Mouse (Mus musculus) heart, embryonic 10.5 days (tissue): Measurements from ENCODE around the gene Traf1. TPM values are rescaled to one million over a fixed set of nuclear protein-coding genes. Genes with fewer than 3 reads are reported as not detected.

ENCODE experiments used
- DNase-seq: peaks from one replicate; pipeline ENCODE4 v3.0.0-alpha.2; 2017; ENCODE audit warnings: low spot score
- H3K27ac ChIP-seq: fragments of 300-500 bp; sonication (generic); 2 replicates; pipeline ENCODE4 v1.5.1; 2016; ENCODE audit warnings: mild to moderate bottlenecking
- H3K27me3 ChIP-seq: fragments of 300-500 bp; sonication (generic); 2 replicates; pipeline ENCODE4 v1.6.1; 2016; ENCODE audit warnings: mild to moderate bottlenecking; ENCODE audit not compliant: poor library complexity, insufficient read depth, severe bottlenecking
- H3K36me3 ChIP-seq: fragments of 300-500 bp; sonication (generic); 2 replicates; pipeline ENCODE4 v1.6.1; 2016; ENCODE audit warnings: mild to moderate bottlenecking, moderate library complexity
- H3K4me1 ChIP-seq: fragments of 300-500 bp; sonication (generic); 2 replicates; pipeline ENCODE4 v1.6.1; 2016; ENCODE audit warnings: mild to moderate bottlenecking
- H3K4me3 ChIP-seq: fragments of 300-500 bp; sonication (generic); 2 replicates; pipeline ENCODE4 v1.5.1; 2016; ENCODE audit warnings: mild to moderate bottlenecking, moderate library complexity
- H3K9me3 ChIP-seq: fragments of 300-500 bp; sonication (generic); 2 replicates; pipeline ENCODE4 v1.6.1; 2016; ENCODE audit warnings: mild to moderate bottlenecking, moderate library complexity
- WGBS: fragments of 180-500 bp; shearing (Covaris S2); methylation state at CpG from one replicate; pipeline ENCODE4 v1.1.7; 2016; 5-methylcytosine and 5-hydroxymethylcytosine counted together
- polyA plus RNA-seq: library from polyadenylated mRNA; unstranded; fragments of >200 nt; fragmentation: Nextera tagmentation; extraction: Ambion mirVana; gene quantifications from 2 replicates; pipeline ENCODE4 v1.2.1, GENCODE M21; 2016

Traf1 gene
- polyA plus RNA-seq, 1 experiment from 2014 or later = 0.78 TPM

DNA sequence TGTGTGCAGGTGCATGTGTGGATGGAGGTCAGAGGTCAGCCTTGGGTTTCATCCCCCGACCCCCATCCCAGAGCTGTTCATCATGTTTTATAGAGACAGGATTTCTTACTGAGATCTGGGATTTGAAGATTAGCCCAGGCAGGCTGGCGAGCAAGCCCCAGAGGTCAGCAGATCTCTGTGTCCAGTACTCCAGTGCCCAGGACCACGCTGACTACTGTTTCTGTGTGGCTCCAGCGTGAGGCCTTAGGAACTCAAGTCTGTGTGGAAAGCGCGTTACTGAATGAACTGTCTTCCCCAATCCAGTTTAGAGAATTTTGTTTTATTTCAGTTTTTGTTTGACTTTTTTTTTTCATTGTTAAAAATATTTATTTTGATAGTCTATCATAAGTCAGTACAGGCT is 2.7 kb upstream of the Traf1 start:
- Histone ChIP-seq H3K27me3 (peaks cover 8% of the 10 kb centered on the region), H3K9me3 (no peaks in the 10 kb centered on the region), H3K36me3 (no peaks in the 10 kb centered on the region), H3K27ac (no peak overlapping the region), H3K4me1 (peaks cover 24% of the 10 kb centered on the region), H3K4me3 (no peak overlapping the region)
- DNase-seq = no peak
- 87% methylated on average over 6 of the region's 6 CpGs for WGBS

DNA sequence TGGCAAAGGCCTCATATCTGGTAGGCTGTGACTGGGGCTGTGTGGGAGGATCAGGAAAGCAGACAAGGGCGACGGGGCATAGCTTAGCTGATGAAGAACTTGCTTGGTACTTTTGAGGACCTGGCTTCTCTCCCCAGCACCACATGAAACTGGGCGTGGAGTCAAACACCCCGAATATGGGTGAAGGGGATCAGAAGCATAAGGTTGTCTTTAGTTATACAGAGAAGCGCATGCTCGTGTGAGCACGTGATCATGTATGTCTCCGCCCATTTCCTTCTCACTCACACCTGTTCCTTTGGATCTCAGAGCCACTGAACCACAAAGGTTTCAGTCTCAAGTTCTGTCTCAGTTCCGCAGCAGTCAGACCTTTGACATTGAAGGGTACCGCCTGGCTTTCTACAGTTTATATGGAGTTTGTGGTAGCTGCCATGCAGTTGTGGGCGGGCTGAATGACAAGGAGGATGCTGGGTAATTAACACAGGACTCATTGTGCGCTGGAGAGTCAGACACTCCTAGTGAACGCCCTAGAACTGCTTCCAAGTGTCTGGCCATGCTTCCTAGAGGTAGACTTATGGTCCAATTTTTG is 1.9 kb upstream of the Traf1 start:
- Histone ChIP-seq H3K27me3 (peaks cover 8% of the 10 kb centered on the region), H3K4me3 (no peak overlapping the region), H3K36me3 (no peaks in the 10 kb centered on the region), H3K27ac (no peak overlapping the region), H3K4me1 (peaks cover 24% of the 10 kb centered on the region), H3K9me3 (no peaks in the 10 kb centered on the region)
- WGBS = 81% methylated on average over 13 of the region's 13 CpGs
- DNase-seq = no peak

DNA sequence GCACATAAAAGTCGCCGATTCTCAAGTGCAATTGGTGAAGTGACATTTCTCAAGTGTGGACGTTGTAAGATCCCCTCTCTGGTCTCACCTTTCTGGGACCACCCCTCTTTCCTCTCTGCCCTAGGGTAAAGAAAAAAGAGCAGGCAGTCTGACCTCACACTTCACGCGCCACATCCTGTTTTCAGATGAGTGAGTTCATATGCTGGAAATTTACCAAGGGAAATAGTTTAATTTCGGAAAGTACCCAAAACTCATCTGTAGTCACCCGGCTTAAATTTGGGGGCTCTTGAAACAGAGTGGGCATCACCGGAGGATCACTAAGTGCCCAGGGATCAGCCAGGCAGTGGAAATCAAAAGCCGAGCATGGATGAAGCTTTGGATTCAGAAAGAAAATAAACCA is 1.3 kb upstream of the Traf1 start:
- DNase-seq = no peak
- Histone ChIP-seq H3K9me3 (no peaks in the 10 kb centered on the region), H3K27ac (no peak overlapping the region), H3K36me3 (no peaks in the 10 kb centered on the region), H3K4me3 (no peak overlapping the region), H3K4me1 (peaks cover 24% of the 10 kb centered on the region), H3K27me3 (peaks cover 8% of the 10 kb centered on the region)
- 81% methylated on average over 9 of the region's 9 CpGs for WGBS

DNA sequence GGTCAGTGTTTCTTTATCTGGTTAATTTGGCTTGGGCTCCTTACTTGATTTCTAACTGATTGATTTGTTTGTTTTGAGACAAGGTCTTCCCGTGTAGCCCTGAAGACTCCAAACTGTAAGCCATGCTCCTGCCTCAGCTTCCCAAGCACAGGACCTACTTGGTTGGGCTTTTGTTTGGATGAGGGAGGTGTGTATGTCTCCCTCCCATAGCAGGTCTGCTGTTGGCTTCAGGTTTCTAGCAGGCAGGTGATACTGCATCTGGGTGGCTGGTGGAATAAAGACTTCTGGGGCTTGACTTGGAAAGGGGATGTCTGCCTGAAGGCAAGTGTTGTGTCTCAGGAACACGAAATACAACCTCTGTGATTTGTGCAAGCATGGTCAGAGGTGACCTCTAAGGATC is 639 bp upstream of the Traf1 start:
- WGBS = 76% methylated on average over 2 of the region's 2 CpGs
- no peak for DNase-seq
- peaks cover 8% of the 10 kb centered on the region for H3K27me3 ChIP-seq
- H3K9me3 ChIP-seq = no peaks in the 10 kb centered on the region
- H3K27ac ChIP-seq = no peak overlapping the region
- H3K4me3 ChIP-seq = no peak overlapping the region
- H3K4me1 ChIP-seq = peaks cover 24% of the 10 kb centered on the region
- no peaks in the 10 kb centered on the region for H3K36me3 ChIP-seq

DNA sequence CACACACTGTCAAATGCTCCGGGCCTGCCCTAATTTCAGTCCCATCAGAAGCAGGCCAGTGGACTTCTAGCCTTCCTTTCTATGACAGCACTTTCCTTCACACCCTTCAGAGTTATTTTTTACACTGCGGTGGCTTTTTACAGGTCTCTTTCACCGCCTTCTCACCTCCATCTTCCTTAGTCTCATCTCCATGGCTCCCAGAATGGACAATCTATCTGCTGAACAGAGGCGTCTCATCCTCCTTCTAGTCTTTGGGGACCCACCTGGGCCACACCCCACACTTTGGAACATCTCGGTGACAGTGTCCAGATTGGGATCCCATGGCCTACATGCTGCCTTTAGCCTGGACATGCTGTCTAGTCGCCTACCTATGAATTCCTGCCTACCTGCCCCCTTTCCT is 606 bp downstream of the Traf1 start:
- peak overlapping the region; percentile 74; the same call in 1 of the 2 replicates for H3K27ac ChIP-seq
- peaks cover 8% of the 10 kb centered on the region for H3K27me3 ChIP-seq
- no peaks in the 10 kb centered on the region for H3K36me3 ChIP-seq
- no peak for DNase-seq
- WGBS = 62% methylated on average over 6 of the region's 6 CpGs
- H3K9me3 ChIP-seq = no peaks in the 10 kb centered on the region
- peaks cover 23% of the 10 kb centered on the region for H3K4me1 ChIP-seq
- peak overlapping the region; percentile 56 for H3K4me3 ChIP-seq

DNA sequence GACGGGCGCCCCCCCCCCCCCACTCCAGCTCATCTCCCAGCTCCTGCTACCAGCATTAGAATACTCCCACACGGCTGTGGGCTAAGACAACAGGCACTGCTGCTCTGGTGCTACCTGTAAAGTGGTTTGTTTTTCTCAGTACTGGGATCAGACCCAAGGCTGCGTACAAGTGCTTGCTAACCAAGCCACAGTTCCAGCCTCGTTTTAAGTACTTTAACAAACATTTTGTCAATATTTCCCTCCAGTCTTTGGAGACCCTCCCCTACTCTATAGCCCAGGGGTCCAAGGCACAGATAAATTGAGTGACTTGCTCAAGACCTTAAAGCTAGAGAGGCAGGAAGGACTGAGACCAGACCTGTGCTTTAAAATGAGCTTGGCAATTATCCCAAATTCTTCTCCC is 1.1 kb downstream of the Traf1 start:
- H3K4me3 ChIP-seq = no peak overlapping the region
- DNase-seq = no peak
- WGBS = 80% methylated on average over 5 of the region's 5 CpGs

DNA sequence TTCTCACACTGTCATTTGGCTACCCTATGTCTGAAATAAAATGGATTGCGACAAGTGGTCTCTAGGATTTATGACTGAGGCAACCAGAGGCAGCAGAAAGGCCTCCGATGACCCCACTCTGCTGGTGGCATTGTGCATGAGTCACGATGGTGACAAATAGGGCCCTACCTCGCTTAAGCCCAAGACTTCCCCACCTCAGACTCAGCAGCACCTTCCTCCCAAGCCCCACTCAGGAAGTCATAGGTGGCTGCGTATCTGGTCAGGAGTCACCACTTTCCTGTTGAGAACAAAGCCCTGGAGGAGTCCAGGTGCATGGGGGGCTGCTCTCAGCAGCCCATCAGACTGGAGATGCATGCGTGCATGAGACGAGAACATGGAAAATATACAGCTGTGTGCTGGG is 3.0 kb downstream of the Traf1 start:
- H3K4me3 ChIP-seq = no peak overlapping the region
- no peaks in the 10 kb centered on the region for H3K36me3 ChIP-seq
- peaks cover 8% of the 10 kb centered on the region for H3K27me3 ChIP-seq
- no peak for DNase-seq
- no peaks in the 10 kb centered on the region for H3K9me3 ChIP-seq
- H3K27ac ChIP-seq = no peak overlapping the region
- peaks cover 13% of the 10 kb centered on the region for H3K4me1 ChIP-seq
- WGBS = 88% methylated on average over 7 of the region's 7 CpGs

More for the DNA sequence above, 1.1 kb downstream of the Traf1 start:
- Histone ChIP-seq H3K36me3 (no peaks in the 10 kb centered on the region), H3K27ac (no peak overlapping the region), H3K4me1 (peaks cover 18% of the 10 kb centered on the region), H3K9me3 (no peaks in the 10 kb centered on the region), H3K27me3 (peaks cover 8% of the 10 kb centered on the region)

DNA sequence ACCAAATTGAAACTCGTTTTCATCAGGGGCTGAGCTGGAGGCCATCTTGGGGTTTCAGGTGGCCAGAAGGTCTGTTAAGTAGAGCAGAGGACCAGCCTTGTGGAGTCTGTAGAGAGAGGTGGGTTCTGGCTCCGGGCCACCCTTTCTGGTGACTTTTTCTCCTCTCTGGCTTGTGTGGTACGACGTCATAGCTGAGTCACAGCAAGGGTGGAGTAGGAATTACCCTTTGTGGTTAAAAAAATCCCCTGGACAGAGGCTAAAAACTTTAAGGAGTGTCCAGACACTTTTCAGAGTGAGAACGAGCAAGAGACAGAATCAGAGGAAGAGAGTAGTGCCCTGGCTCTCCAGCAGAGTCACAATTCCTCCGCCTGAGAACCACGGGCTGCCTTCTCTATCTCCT is 3.5 kb downstream of the Traf1 start:
- no peak overlapping the region for H3K27ac ChIP-seq
- peaks cover 8% of the 10 kb centered on the region for H3K27me3 ChIP-seq
- H3K36me3 ChIP-seq = no peaks in the 10 kb centered on the region
- DNase-seq = no peak
- peaks cover 10% of the 10 kb centered on the region for H3K4me1 ChIP-seq
- 73% methylated on average over 7 of the region's 7 CpGs for WGBS
- H3K9me3 ChIP-seq = no peaks in the 10 kb centered on the region
- H3K4me3 ChIP-seq = no peak overlapping the region

DNA sequence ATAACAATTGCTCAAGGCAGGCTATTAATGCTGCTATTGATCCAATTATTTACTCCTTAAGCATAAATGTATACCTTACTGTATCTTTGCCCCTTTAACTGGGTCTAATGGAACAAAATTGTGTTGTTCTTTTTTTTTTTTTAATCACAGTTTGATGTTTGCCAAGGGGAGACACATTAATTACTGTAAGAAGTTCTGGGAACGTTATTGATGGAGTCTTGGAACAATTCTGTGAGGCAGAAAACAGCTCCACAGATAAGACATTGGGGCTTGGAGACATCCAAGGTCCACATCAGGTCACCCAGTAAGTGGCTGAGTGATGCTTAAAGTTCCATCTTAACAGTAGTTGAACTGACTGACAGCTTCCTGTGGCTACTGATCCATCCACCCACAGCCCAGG is 4.2 kb downstream of the Traf1 start:
- Histone ChIP-seq H3K27me3 (peaks cover 8% of the 10 kb centered on the region), H3K36me3 (no peaks in the 10 kb centered on the region), H3K4me3 (no peak overlapping the region), H3K4me1 (peaks cover 13% of the 10 kb centered on the region), H3K9me3 (no peaks in the 10 kb centered on the region), H3K27ac (no peak overlapping the region)
- WGBS = 52% methylated on average over 1 of the region's 1 CpGs
- DNase-seq = no peak

DNA sequence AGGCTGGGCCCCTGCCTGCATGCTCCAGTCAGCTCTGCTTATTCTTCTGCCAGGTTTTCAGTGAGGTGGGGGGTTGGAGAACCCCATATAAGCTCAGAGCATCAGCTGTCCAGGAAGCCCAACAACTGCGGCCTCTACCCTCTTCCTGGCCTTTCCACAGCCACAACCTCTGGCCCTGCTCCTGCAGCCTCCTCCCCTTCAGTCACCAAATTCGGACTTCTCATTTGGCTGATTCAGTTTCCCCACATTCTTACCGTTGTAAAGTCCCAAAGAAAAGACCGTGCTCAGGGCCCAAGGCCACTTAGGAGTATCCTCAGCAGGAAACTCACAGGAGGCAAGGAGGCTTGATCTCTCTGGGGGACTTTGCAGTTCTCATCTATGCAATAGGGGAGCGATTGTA is 4.6 kb downstream of the Traf1 start:
- no peaks in the 10 kb centered on the region for H3K36me3 ChIP-seq
- H3K27me3 ChIP-seq = peaks cover 8% of the 10 kb centered on the region
- DNase-seq = no peak
- H3K9me3 ChIP-seq = no peaks in the 10 kb centered on the region
- no peak overlapping the region for H3K4me3 ChIP-seq
- 62% methylated on average over 5 of the region's 5 CpGs for WGBS
- no peak overlapping the region for H3K27ac ChIP-seq
- H3K4me1 ChIP-seq = peaks cover 13% of the 10 kb centered on the region

DNA sequence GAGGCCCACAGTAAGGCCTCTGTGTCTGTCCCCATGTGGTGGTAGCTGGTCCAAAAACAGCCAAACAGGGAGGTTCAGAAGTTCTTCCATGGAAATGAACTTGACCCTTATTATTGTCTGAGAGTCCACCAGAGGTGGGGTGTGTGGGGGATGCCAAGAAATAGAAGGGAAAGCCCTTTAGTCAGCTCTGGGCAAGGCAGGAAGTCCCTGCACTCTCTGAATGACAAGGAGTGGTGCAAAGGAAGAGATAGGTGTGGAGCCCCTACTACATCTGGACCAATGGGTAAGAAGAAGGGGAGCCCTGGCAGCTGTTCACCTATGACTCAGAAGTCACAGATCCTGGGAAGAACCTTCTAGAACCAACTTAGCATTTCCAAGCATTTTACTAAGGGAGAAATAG is 7.2 kb downstream of the Traf1 start:
- no peaks in the 10 kb centered on the region for H3K36me3 ChIP-seq
- no peak for DNase-seq
- no peaks in the 10 kb centered on the region; the same call in 1 of the 2 replicates for H3K27me3 ChIP-seq
- H3K4me1 ChIP-seq = peaks cover 3% of the 10 kb centered on the region; the same call in 1 of the 2 replicates
- H3K27ac ChIP-seq = no peak overlapping the region
- H3K4me3 ChIP-seq = no peak overlapping the region
- no peaks in the 10 kb centered on the region for H3K9me3 ChIP-seq

DNA sequence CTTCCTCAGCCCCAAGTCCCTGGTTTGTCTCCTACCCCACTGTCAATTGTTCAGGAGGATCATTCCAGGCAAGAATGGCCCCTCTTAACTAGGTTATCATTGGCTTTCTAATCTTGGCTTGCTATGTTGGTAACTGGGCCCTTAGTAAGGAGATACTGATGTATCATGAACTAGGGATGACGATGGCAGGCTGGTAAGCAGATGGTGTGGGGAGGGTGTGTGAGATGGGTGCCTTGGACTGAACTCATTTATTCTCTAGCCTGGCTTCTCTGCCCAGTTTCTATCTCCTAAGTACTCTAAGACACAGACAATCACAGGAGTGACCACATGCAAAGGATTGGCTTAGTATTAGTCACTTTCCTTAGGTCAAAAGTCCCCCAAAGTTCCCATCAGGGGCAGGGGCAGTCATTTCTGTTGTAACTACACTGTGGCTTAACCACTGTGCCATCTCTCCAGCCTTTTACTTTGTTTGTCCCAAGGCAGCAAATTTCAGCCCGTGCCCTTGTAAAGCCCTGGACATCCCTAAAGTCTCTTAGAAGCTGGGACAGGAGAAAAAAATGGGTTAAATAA is 7.9 kb downstream of the Traf1 start:
- H3K27ac ChIP-seq = no peak overlapping the region
- WGBS = 64% methylated on average over 2 of the region's 2 CpGs
- H3K4me1 ChIP-seq = peaks cover 3% of the 10 kb centered on the region; the same call in 1 of the 2 replicates

DNA sequence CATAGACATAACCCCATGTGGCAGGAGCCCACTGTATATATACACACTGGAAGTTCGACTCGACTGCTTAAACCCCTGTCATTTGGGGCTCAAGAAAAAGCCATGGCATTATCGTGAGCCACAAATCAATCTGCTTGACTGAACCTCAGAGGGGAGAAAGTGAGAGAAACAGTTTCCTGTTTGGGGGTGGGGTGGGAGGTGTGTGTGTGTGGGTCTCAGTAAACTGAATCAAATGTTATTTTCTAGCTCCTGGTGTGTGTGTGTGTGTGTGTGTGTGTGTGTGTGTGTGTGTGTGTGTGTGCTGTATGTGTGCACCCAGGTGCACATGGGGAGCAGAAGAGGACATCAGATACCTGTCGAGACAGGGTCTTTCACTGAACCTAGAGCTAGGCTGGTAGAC is 8.6 kb downstream of the Traf1 start:
- DNase-seq = no peak
- Histone ChIP-seq H3K36me3 (no peaks in the 10 kb centered on the region), H3K4me1 (peaks cover 3% of the 10 kb centered on the region; the same call in 1 of the 2 replicates), H3K4me3 (no peak overlapping the region), H3K27me3 (no peaks in the 10 kb centered on the region; the same call in 1 of the 2 replicates), H3K9me3 (no peaks in the 10 kb centered on the region), H3K27ac (no peak overlapping the region)
- WGBS = 74% methylated on average over 4 of the region's 4 CpGs

More for the DNA sequence above, 7.9 kb downstream of the Traf1 start:
- Histone ChIP-seq H3K27me3 (no peaks in the 10 kb centered on the region; the same call in 1 of the 2 replicates), H3K4me3 (no peak overlapping the region), H3K9me3 (no peaks in the 10 kb centered on the region), H3K36me3 (no peaks in the 10 kb centered on the region)
- DNase-seq = no peak

DNA sequence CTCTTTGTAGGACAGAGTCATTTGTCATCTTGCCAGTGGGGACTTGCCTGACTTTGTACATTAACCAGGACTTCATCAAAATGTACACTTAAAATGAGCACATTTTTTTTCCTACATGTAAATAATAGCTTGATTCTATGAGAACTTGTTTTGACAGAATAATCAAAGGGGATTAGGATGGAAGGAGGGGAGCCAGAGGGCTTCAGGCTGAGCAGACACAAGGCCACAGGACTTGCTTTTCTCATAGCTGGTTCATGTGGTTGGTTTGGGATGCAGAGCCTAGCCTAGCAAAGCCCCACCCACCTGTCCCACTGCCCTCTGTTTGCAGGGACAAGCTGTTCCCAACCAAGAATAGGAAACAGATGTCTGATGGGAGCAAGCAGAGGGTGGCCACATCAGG is 10.1 kb downstream of the Traf1 start:
- Histone ChIP-seq H3K9me3 (no peaks in the 10 kb centered on the region), H3K27ac (no peak overlapping the region), H3K4me3 (no peak overlapping the region), H3K27me3 (peaks cover 2% of the 10 kb centered on the region; the same call in 1 of the 2 replicates), H3K4me1 (peaks cover 3% of the 10 kb centered on the region; the same call in 1 of the 2 replicates), H3K36me3 (no peaks in the 10 kb centered on the region)
- no peak for DNase-seq
